Mouse (Mus musculus): Measurements from ENCODE around the gene 4933430I17Rik.
"Not testable (repeated sequence)": the region's sequence is repeated elsewhere in the genome, so short reads cannot be mapped to it uniquely, and the experiment has no call there.

The 4933430I17Rik gene

DNA sequence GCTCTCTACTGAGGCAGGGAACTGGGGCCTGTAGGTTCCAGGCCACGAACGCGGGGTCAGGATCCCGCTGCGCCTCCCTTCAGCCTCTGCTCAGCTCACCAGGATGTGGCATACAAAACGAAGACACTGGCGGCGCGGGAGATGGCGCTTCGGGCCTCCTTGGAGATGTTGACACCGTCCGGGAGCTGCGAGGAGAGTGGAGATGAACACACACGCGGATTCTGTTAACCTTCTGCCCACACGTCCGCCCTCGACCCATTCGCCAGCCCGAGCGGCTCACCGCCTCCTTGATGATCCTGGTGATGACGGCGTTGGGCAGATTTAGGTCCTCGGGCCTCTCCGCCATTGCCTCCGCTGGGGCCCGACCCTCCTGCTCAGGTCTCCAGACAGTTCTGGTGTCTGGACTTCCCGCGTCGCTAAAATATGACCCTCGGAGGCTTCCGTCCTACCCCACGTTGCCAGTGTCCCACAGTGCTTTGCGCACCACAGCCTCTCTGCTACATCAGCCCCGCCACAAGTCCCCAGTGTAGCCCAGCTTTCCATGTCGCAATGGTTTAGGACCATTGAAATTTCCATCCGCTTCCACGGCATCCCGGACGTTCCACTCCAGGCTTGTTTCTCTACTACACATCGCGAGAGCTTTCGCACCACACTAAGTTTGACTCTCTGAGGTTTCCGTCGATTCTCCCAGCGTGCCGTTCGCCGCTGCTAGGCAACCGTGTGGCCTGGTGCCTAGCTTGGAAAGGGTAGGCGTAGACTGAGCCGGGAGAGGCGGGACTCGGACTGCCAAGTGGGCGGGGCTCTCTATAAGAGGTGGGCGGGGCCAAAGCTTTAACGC lies at the start of gene 4933430I17Rik, which contains the start of gene Pole3:
Gene 4933430I17Rik (plus strand): TSS at position 719 of the 838 bp plus-strand sequence.
Gene Pole3 (minus strand): TSS at position 418 of the 838 bp plus-strand sequence.
- in situ Hi-C loops (cut with MboI; ENCODE audit: low pct_unique_long_range_greater_than_20kb in 1 of 2, low sequenced_read_pairs in 2 of 2, unreplicated experiment in 1 of 2), result no loop called here

DNA sequence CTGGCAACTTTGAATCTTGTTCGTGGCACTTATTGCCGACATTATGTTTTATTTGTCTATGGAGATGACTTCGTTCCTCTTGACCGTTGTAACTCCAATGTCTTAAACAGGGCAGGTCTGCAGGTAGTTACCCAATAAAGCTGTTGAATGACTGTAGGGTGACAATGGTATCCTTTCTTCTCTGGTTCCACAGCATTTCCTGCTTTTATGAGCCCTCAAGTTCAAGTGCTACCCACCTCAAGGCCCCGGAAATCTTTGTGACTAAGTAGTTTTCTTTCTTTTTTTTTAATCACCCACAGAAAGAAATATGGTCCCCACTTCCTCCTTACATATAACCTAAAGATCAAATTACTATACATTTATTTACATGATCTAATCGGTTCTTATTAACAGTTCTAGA lies 49.4 kb upstream of the 4933430I17Rik start:
- in situ Hi-C loops (cut with MboI; ENCODE audit: low pct_unique_long_range_greater_than_20kb in 1 of 2, low sequenced_read_pairs in 2 of 2, unreplicated experiment in 1 of 2), result no loop called here

DNA sequence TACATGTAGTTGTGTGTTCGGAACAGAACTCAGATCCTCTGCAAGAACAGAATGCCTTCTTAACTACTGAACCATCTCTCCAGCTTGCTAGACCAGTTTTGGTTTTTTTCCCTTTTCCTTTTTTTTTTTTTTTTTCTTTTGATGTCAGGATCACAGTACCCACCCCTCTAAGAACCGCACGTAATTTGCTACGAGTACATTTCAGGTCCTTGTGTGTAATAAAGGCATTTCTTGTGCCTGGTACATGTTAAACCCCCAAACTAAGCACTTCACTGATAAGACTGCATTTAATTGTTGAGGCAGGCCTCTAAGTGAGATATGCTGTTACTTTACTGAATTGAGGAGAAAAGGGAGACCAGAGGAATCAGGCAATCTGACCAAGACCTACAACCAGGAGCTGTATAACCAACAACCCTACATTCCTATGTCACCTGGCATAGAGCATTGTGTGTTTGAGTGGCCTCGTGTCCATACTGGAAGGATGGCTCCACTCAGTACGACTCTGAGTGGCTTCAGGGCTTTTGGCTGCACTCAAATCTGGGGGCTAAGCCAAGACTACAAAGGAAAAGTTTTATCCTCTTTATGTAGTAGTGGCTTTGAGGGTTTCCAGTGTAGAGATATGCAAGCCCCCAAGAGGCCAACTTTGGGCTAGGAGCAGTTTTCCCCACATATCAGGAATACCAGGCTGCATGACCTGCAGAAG lies 47.5 kb upstream of the 4933430I17Rik start:
- in situ Hi-C loops (cut with MboI; ENCODE audit: low pct_unique_long_range_greater_than_20kb in 1 of 2, low sequenced_read_pairs in 2 of 2, unreplicated experiment in 1 of 2), result no loop called here

DNA sequence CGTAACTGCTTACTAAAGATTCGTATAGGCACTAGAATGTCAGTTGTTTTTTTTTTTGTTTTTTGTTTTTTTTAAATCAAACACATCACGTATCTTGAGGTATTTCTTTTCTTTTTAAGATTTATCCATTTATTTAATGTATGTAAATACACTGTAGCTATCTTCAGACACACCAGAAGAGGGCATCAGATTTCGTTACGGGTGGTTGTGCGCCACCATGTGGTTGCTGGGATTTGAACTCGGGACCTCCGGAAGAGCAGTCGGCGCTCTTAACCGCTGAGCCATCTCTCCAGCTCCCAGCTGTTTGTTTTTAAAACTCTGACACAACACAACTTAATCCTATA lies 45.6 kb upstream of the 4933430I17Rik start:
- in situ Hi-C loops (cut with MboI; ENCODE audit: low pct_unique_long_range_greater_than_20kb in 1 of 2, low sequenced_read_pairs in 2 of 2, unreplicated experiment in 1 of 2), result not testable (repeated sequence)

DNA sequence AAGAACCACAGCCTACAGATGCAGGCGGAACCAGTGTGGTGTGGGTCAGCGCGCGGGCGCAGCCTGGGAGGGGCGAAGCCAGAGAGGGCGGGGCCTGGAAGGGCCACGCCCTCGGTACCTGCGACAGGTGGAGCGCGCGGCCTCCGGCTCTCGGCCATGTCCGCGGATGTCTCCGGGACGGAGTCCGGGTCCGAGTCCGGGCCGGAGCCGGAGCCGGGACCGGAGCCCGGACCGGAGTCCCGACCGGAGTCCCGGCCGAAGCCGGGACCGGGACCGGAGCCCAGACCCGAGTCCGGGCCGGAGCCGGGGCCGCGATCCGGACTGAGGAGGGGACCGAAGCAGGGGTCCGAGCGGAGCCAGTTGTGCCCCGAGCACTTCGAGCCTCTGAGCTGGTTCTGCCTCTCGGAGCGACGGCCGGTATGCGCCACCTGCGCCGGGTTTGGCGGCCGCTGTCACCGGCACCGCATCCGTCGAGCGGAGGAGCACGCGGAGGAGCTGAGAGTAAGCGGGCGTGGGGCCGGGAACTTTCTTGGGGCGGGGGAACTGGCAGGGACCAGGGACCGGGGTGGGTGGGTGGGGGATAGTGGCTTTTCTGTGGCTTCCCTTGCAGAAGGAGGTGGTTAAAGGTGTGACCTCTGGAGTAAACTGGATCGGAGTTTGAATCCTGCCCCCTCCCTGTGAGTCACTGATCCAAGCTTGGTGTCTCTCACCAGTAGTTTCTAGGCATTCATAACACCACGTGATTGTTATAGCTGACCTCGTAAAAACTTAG lies 45.0 kb upstream of the 4933430I17Rik start, which contains the start of gene Bspry:
Gene Bspry (plus strand): TSS at position 117 of the 772 bp plus-strand sequence.
- in situ Hi-C loops (cut with MboI; ENCODE audit: low pct_unique_long_range_greater_than_20kb in 1 of 2, low sequenced_read_pairs in 2 of 2, unreplicated experiment in 1 of 2), result no loop called here

DNA sequence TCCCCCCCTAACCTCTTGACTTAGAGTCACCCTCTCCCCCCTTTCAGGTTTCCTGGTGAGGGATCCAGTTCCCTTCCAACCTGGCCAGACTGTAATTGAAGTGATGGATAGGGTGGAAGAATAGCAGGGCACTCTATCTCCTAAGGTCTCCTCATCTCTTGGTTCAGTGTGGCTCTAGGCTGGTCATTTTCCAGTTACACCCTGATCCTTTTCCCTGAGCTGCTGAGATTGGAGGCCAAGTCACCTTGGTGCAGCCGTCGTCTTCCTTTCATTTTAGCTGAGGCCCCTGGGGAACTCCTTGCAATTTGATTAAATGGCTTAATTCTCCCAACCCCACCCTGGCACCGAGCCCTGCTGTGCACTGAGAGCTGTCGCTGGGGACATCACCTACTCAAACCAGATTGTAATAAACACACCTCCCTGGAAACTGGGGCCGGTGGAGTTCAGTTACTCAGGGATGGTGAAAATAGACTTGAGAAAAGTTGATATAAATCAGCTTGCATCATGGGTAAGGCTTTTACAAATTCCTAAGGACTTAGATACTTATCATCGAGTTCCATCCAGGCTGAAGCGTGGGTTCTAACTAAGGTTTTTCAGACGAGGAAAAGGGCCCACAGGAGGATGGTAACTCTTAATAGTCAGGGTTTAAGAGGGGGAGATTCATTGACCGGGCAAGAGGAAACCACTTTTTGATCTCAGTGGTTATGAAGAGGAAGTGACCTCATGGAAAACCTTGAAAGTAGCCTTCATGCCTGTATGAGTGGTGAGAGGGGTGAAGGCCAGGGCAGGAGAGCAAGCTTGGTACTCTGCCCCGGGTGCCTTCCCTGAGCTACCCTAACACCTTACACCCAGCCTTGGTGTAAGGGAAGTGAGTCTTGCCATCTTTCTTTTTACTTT lies 44.2 kb upstream of the 4933430I17Rik start:
- in situ Hi-C loops (cut with MboI; ENCODE audit: low pct_unique_long_range_greater_than_20kb in 1 of 2, low sequenced_read_pairs in 2 of 2, unreplicated experiment in 1 of 2), result no loop called here

DNA sequence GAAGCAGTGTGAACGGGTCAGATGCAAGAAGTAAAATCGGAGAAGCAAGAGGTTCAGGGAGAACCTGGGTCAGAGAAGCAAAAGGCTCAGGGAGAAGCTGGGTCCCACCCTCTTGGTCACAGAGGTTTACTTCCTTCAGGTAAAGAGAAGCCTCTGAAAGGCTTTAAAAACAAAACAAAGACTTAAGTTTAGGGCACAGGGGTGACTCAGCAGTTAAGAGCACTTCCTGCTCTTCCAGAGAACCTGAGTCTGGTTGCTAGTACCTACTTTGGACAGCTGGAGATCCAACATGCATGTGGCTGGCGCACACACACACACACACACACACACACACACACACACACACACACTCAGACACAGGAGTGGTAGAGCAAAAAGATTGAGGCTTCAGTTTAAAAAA lies 40.2 kb upstream of the 4933430I17Rik start:
- in situ Hi-C loops (cut with MboI; ENCODE audit: low pct_unique_long_range_greater_than_20kb in 1 of 2, low sequenced_read_pairs in 2 of 2, unreplicated experiment in 1 of 2), result no loop called here

DNA sequence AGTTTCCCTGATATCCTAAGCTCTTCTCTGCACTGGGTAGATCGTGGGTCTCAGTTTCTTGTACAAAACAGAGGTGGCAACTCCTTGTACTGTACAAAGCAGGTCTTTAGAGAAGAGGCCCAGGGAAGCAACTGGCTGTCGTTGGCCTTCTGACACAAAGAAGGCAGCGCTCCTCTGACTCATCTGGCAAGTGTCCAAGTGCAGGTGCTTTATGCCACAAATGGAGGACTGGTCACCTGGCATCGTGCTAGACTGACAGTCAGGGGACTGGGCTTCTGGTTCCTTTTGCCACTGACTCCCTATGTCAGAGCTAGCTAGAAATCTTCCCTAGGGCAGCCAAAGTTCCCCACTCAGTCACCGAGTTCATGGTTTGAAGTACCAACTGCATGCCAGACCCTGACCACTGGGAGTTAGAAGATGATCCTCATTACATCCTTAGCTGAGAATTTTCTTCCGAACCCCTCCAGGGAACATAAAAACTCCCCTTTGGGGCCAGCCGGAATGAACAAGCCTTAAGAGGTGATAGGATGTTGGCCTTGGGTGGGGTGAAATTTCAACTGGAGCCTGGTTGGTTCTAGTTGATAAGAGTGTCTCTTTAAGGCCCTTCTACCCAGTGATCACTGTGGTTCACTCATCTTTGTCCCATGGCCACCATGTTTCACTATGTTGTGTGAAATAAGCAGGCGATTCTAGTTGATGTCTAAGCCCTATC lies 39.6 kb upstream of the 4933430I17Rik start:
- in situ Hi-C loops (cut with MboI; ENCODE audit: low pct_unique_long_range_greater_than_20kb in 1 of 2, low sequenced_read_pairs in 2 of 2, unreplicated experiment in 1 of 2), result no loop called here

DNA sequence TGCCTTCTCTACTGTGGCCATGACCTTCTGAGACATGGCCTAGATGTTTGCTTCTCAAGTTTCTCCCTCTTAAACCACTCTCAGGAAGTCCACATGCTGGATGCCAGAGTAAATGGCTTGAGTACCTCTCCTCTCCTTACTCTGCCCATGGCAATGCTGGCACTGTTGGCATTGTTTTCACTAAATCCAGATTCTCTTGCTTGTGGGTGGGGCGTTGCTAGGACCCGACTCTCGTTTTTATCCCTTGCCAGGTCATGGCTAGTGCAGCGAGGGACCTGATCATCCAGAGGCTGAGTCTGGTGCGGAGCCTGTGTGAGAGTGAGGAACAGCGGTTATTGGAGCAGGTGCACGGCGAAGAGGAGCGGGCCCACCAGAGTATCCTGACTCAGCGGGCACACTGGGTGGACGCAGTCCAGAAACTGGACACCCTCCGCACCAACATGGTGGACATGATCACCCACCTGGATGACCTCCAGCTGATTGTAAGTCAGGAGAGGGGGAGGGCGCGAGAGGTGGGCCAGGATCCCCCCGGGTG lies 38.9 kb upstream of the 4933430I17Rik start:
- in situ Hi-C loops (cut with MboI; ENCODE audit: low pct_unique_long_range_greater_than_20kb in 1 of 2, low sequenced_read_pairs in 2 of 2, unreplicated experiment in 1 of 2), result no loop called here

DNA sequence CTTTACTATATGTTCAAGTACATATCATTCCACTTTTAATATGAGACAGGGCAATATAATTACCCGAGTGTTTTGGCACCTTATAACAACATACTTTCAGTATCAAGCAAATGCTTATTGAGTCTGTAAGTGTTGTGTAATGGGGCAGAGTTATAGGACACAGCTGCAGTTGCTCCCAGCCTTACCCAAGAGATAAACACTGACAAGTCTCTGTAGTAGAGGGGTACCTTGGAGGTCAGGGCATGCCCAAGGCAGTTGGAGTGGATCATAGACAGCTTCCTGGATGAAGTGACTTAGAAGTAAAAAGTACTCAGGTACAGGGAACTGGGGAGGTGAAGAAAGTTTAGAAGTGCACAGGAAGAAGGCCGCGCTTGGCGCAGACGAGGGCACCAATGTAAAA lies 38.0 kb upstream of the 4933430I17Rik start:
- in situ Hi-C loops (cut with MboI; ENCODE audit: low pct_unique_long_range_greater_than_20kb in 1 of 2, low sequenced_read_pairs in 2 of 2, unreplicated experiment in 1 of 2), result no loop called here

DNA sequence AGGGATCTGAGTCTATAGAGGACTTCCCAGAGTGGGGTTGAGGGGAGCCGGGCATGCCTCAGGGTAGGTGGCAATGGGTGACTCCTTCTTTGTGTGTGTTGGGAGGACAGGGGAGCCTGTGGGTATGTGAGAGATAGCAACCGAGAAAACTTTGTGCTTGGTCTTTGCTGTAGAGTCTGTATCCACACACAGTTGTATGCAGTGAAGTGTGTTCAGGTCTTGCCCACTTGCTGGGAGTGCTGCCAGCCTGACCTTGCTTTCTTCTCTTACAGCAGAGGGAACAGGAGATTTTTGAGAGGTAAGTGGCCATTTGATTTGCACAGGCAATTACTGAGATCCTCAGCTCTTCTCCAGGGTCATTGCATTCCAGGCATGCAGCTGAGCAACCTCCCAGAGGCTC lies 37.3 kb upstream of the 4933430I17Rik start:
- in situ Hi-C loops (cut with MboI; ENCODE audit: low pct_unique_long_range_greater_than_20kb in 1 of 2, low sequenced_read_pairs in 2 of 2, unreplicated experiment in 1 of 2), result no loop called here

DNA sequence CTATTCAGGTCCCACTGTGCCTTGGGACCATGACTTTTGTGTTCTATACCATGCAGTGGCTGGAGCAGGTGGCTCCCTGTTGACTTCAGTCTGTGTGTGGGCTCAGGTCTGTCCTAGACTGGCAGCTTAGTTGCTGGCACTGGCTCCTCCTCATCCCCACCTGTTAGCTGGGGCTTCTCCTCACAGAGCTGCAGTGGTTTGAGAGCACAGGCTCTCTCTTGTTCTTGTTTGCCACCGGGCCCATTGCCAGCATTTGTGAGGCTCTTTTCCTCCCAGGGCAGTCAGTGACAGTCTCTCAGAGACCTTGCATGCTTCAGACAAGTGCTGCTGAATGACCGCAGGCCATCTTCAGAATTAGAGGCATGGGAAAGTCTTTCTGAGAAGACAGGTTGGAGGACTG lies 32.5 kb upstream of the 4933430I17Rik start:
- in situ Hi-C loops (cut with MboI; ENCODE audit: low pct_unique_long_range_greater_than_20kb in 1 of 2, low sequenced_read_pairs in 2 of 2, unreplicated experiment in 1 of 2), result no loop called here

DNA sequence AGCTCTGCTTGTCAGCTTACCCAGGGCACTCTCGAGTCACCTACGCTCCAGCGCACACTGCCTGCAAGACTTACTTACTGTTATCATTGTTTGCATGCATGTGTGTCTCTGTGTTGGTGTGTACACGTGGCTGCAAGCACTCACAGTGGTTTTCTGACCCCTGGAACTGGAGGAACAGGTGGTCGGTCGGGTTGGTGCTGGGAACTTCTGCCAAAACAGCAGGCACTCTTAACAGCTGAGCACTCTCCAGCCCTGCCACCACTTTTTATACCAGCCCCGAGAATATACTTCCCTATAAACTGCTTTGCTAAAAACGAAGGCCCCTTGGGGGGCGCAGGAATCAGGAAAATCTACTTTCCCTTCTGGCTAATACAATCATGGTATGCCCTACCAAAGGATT lies 30.9 kb upstream of the 4933430I17Rik start:
- in situ Hi-C loops (cut with MboI; ENCODE audit: low pct_unique_long_range_greater_than_20kb in 1 of 2, low sequenced_read_pairs in 2 of 2, unreplicated experiment in 1 of 2), result no loop called here

DNA sequence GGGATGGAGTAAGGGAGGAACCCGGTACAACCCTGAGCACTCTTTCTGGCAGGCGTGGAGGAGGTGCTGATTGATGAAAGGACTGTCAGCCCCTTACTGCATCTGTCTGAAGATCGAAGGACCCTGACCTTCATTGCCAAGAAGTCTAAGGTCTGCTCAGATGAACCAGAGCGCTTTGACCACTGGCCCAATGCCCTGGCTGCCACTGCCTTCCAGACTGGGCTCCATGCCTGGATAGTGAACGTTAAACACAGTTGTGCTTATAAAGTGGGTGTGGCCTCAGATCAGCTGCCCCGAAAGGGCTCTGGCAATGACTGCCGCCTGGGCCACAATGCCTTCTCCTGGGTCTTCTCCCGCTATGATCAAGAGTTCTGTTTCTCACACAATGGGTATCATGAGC lies 29.2 kb upstream of the 4933430I17Rik start:
- in situ Hi-C loops (cut with MboI; ENCODE audit: low pct_unique_long_range_greater_than_20kb in 1 of 2, low sequenced_read_pairs in 2 of 2, unreplicated experiment in 1 of 2), result no loop called here

DNA sequence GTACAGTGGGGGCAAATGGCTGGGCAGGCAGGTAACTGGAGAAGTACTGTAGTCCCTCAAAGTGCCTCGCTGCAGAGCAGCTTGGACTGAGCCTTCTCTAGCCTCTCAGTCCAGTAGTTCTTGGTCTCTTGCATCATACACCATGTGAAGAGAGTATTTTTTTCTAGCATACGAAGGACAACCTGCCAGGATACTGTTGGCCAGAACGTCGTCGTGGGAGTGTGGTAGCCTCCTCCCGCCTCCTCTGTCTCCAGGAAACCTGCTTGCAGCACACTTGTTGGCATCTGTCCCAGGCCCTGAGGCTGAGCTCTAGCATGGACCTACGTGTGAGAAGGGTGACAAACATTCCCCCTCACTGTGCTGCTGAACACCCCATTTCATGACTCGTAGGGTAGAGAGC lies 28.4 kb upstream of the 4933430I17Rik start:
- in situ Hi-C loops (cut with MboI; ENCODE audit: low pct_unique_long_range_greater_than_20kb in 1 of 2, low sequenced_read_pairs in 2 of 2, unreplicated experiment in 1 of 2), result no loop called here

DNA sequence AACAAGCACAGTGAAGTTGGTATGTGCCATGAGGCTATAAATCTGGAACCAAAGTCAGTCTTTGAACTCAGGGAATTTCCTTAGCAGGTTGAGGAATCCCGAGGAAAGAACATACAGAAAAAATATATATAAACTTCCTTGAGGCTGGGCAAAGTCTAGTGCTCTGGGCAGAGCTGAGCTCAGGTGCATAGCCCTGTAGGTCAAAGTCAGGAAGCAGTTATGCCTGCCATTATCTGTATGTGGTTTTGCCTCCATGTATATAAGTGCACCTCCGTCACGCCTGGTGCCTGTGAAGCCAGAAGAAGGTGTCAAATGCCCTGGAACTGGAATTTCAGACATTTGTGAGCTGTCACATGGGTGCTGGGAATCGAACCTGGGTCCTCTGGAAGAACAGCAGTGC lies 24.4 kb upstream of the 4933430I17Rik start:
- in situ Hi-C loops (cut with MboI; ENCODE audit: low pct_unique_long_range_greater_than_20kb in 1 of 2, low sequenced_read_pairs in 2 of 2, unreplicated experiment in 1 of 2), result no loop called here

DNA sequence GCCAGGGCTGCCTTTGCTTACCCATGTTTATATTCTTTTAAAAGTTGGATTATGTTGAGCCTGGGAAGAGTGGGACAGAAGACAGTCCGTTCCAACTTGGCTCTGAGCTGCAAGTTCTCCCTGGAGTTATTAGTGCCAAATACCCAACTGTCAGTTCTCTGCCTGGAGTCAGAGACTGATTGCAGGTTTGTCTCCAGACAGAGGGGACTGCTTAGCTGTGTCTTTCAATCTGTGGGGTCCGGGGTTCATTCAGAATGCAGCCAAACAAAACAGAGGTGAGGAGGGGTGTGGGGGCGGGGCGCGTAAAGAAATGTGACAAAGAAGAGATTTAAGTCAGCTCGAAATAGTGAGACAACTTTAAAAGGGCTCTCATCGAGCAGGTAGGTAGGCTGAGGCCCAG lies 23.6 kb upstream of the 4933430I17Rik start:
- in situ Hi-C loops (cut with MboI; ENCODE audit: low pct_unique_long_range_greater_than_20kb in 1 of 2, low sequenced_read_pairs in 2 of 2, unreplicated experiment in 1 of 2), result no loop called here
